Mouse (Mus musculus) embryonic facial prominence, embryonic 11.5 days (tissue): ENCODE results near the gene Ctdnep1. TPM values are rescaled to one million over a fixed set of nuclear protein-coding genes. Genes with fewer than 3 reads are reported as not detected.
"Not testable (repeated sequence)": the region's sequence is repeated elsewhere in the genome, so short reads cannot be mapped to it uniquely, and the experiment has no call there.

ENCODE experiments used
- ATAC-seq: fragments of 200-750 bp; cut with Nextera tagmentation; replicated peaks from 2 replicates; pipeline ENCODE4 v1.8.0; 2017; ENCODE audit warnings: low read depth; ENCODE audit not compliant: insufficient number of reproducible peaks, low FRiP score, low TSS enrichment
- DNase-seq: peaks from one replicate; pipeline ENCODE4 v3.0.0-alpha.2; 2015; ENCODE audit warnings: low spot score
- H3K27ac ChIP-seq: fragments of 300-500 bp; sonication (generic); replicated peaks from 2 replicates; pipeline ENCODE4 v1.5.1; 2014; ENCODE audit warnings: mild to moderate bottlenecking, low read depth, low read length, control low read depth
- H3K27me3 ChIP-seq: fragments of 300-500 bp; sonication (generic); 2 replicates; pipeline ENCODE4 v1.6.1; 2014; ENCODE audit warnings: mild to moderate bottlenecking, low read length, moderate library complexity, mixed read lengths; ENCODE audit not compliant: control insufficient read depth, insufficient read depth
- H3K36me3 ChIP-seq: fragments of 300-500 bp; sonication (generic); replicated peaks from 2 replicates; pipeline ENCODE4 v1.6.1; 2014; ENCODE audit warnings: low read depth, mild to moderate bottlenecking, low read length, moderate library complexity, mixed read lengths; ENCODE audit not compliant: control insufficient read depth, insufficient read depth
- H3K4me1 ChIP-seq: fragments of 300-500 bp; sonication (generic); 2 replicates; pipeline ENCODE4 v1.6.1; 2014; ENCODE audit warnings: low read length, mixed read lengths; ENCODE audit not compliant: control insufficient read depth, insufficient read depth
- H3K4me2 ChIP-seq: fragments of 300-500 bp; sonication (generic); 2 replicates; pipeline ENCODE4 v1.6.1; 2014; ENCODE audit warnings: low read depth, mild to moderate bottlenecking, control low read depth, low read length, moderate library complexity
- H3K4me3 ChIP-seq: fragments of 300-500 bp; sonication (generic); 2 replicates; pipeline ENCODE4 v1.5.1; 2014; ENCODE audit warnings: low read depth, low read length, control low read depth
- H3K9ac ChIP-seq: fragments of 300-500 bp; sonication (generic); replicated peaks from 2 replicates; pipeline ENCODE4 v1.6.1; 2014; ENCODE audit warnings: mild to moderate bottlenecking, control low read depth, low read length
- H3K9me3 ChIP-seq: fragments of 300-500 bp; sonication (generic); replicated peaks from 2 replicates; pipeline ENCODE4 v1.6.1; 2016; ENCODE audit warnings: mild to moderate bottlenecking, low read length, inconsistent platforms, mixed read lengths; ENCODE audit not compliant: control insufficient read depth
- WGBS: fragments of 180-500 bp; shearing (Covaris S2); extraction: QIAGEN DNeasy Blood & Tissue Kit; methylation state at CpG from one replicate; pipeline ENCODE4 v1.1.7; 2014; 5-methylcytosine and 5-hydroxymethylcytosine counted together
- polyA plus RNA-seq: library from polyadenylated mRNA; unstranded; fragments of >200 nt; fragmentation: Nextera tagmentation; extraction: Ambion mirVana; gene quantifications from 2 replicates; pipeline ENCODE4 v1.2.1, GENCODE M21; 2014

The Ctdnep1 gene
- polyA plus RNA-seq, 1 experiment from 2014 or later, result 26.2 TPM

DNA sequence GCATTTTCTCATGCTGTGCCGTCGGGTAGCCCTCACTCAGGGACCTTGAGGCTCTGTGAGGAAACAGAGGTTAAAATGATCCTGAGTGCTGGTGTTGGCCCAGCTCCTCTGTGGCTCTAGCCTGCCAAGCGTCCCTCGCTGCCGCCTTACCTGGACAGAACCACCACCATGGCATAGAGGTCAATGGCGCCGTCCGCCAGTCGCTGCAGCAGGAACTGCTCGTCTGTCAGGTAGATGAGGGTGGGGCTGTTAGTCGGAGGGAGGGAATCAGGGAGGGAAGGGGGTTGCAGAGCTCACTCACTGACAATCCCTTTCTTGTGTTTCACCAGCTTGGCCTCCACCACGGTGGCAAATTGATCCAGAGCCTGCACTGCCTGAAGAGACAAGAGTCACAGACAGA is 29.6 kb downstream of the Ctdnep1 start:
- H3K4me3 ChIP-seq, result no peak overlapping the region
- no peaks in the 10 kb centered on the region for H3K27me3 ChIP-seq
- peaks cover 4% of the 10 kb centered on the region; the same call in 1 of the 2 replicates for H3K4me1 ChIP-seq
- H3K4me2 ChIP-seq, result no peak overlapping the region
- no peak overlapping the region for H3K27ac ChIP-seq
- DNase-seq (no peak), ATAC-seq (no peak)
- no peaks in the 10 kb centered on the region for H3K9me3 ChIP-seq
- 85% methylated on average over 12 of the region's 12 CpGs for WGBS
- peaks cover 23% of the 10 kb centered on the region for H3K36me3 ChIP-seq
- H3K9ac ChIP-seq, result no peak overlapping the region

GRCm38 (mm10) chr11:70010961-70011360 is 30.0 kb downstream of the Ctdnep1 start:
- Histone ChIP-seq H3K9ac (no peak overlapping the region), H3K27ac (no peak overlapping the region), H3K4me2 (no peak overlapping the region), H3K27me3 (no peaks in the 10 kb centered on the region), H3K4me1 (peaks cover 4% of the 10 kb centered on the region; the same call in 1 of the 2 replicates), H3K9me3 (no peaks in the 10 kb centered on the region), H3K36me3 (peaks cover 21% of the 10 kb centered on the region), H3K4me3 (no peak overlapping the region)
- WGBS, result 85% methylated on average over 10 of the region's 10 CpGs
- DNase-seq (no peak), ATAC-seq (no peak)

DNA sequence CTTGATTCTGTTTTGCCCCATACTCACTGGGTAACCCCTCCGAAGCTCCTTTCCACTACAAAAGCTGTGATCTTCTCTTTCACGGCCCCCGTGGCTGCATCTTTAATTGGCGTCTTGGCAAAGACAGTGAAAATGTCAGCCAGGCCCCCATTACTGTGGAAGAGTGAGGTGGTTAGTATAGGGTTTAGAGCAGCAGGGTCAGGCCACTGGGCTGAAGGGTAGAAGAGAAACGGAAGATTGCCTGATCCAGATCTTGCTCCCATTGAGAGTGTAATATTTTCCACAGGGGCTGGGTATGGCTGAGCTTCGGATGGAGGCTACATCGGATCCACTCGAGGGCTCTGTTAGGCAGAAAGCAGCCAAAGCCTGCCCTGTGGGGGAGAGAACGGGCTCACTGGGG is 32.0 kb downstream of the Ctdnep1 start:
- no peak overlapping the region for H3K9ac ChIP-seq
- ATAC-seq, result no peak
- no peak for DNase-seq
- no peaks in the 10 kb centered on the region for H3K9me3 ChIP-seq
- H3K4me1 ChIP-seq, result peaks cover 8% of the 10 kb centered on the region
- 90% methylated on average over 9 of the region's 9 CpGs for WGBS
- peaks cover 14% of the 10 kb centered on the region for H3K36me3 ChIP-seq
- no peaks in the 10 kb centered on the region for H3K27me3 ChIP-seq
- H3K27ac ChIP-seq, result no peak overlapping the region
- no peak overlapping the region for H3K4me2 ChIP-seq
- no peak overlapping the region for H3K4me3 ChIP-seq

- Histone ChIP-seq H3K27me3 (no peaks in the 10 kb centered on the region), H3K9me3 (no peaks in the 10 kb centered on the region), H3K36me3 (peaks cover 12% of the 10 kb centered on the region), H3K9ac (no peak overlapping the region), H3K4me2 (no peak overlapping the region), H3K4me3 (no peak overlapping the region), H3K4me1 (peaks cover 8% of the 10 kb centered on the region), H3K27ac (no peak overlapping the region)
- no peak for ATAC-seq
- 91% methylated on average over 3 of the region's 3 CpGs for WGBS
- no peak for DNase-seq
Measured at GRCm38 (mm10) chr11:70013408-70013807, 32.5 kb downstream of the Ctdnep1 start.

GRCm38 (mm10) chr11:70014051-70014450 is 33.1 kb downstream of the Ctdnep1 start:
- ATAC-seq, result no peak
- WGBS, result 68% methylated on average over 5 of the region's 5 CpGs
- H3K27me3 ChIP-seq, result no peaks in the 10 kb centered on the region
- no peak overlapping the region for H3K27ac ChIP-seq
- no peak overlapping the region for H3K9ac ChIP-seq
- no peak overlapping the region for H3K4me3 ChIP-seq
- H3K4me1 ChIP-seq, result peaks cover 8% of the 10 kb centered on the region
- no peaks in the 10 kb centered on the region for H3K9me3 ChIP-seq
- no peak for DNase-seq
- no peak overlapping the region for H3K4me2 ChIP-seq
- H3K36me3 ChIP-seq, result peaks cover 7% of the 10 kb centered on the region

GRCm38 (mm10) chr11:70014880-70015558 is 34.1 kb downstream of the Ctdnep1 start, which contains the start of gene Acadvl:
Gene Acadvl, minus strand, starts transcription at chr11:70015411.
- peaks cover 12% of the 10 kb centered on the region for H3K4me1 ChIP-seq
- peak within 1 kb of the TSS; percentile 59 for H3K27ac ChIP-seq
- peak; percentile 61 for ATAC-seq
- peak within 1 kb of the TSS; percentile 54 for H3K4me3 ChIP-seq
- H3K27me3 ChIP-seq, result no peaks in the 10 kb centered on the region
- H3K9ac ChIP-seq, result peak within 1 kb of the TSS; percentile 73
- H3K36me3 ChIP-seq, result peaks cover 7% of the 10 kb centered on the region
- under 1% methylated on average over 35 of the region's 35 CpGs for WGBS
- H3K9me3 ChIP-seq, result no peaks in the 10 kb centered on the region
- DNase-seq, result peak; percentile 90
- peak within 1 kb of the TSS; percentile 82 for H3K4me2 ChIP-seq

DNA sequence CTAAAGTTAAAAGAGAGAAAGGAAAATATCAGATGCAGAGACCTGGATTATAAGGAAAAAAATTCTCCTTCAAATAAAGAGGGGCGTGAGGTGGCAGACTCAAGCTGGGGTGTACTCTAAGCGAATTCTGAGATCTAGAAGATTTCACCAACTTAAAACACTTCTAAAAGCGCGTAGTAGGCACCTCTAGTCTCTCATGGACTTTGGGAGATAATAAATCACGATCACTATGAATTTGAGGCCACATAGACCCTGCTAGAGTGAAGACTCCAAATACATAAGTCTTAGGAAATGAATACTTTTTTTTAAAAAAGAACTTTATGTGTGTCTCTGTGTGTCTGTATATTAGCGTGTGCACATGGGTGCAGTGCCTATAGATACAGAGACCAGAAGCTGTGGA is 34.7 kb downstream of the Ctdnep1 start:
- H3K4me1 ChIP-seq, result peaks cover 15% of the 10 kb centered on the region
- H3K4me3 ChIP-seq, result peak overlapping the region; percentile 54
- no peaks in the 10 kb centered on the region for H3K27me3 ChIP-seq
- ATAC-seq (no peak), DNase-seq (no peak)
- H3K4me2 ChIP-seq, result no peak overlapping the region
- WGBS, result 63% methylated on average over 6 of the region's 6 CpGs
- H3K36me3 ChIP-seq, result peaks cover 4% of the 10 kb centered on the region
- no peak overlapping the region for H3K9ac ChIP-seq
- H3K27ac ChIP-seq, result no peak overlapping the region
- no peaks in the 10 kb centered on the region for H3K9me3 ChIP-seq

GRCm38 (mm10) chr11:70016177-70016576 is 35.2 kb downstream of the Ctdnep1 start:
- H3K4me1 ChIP-seq, result peaks cover 15% of the 10 kb centered on the region

More at GRCm38 (mm10) chr11:70016177-70016576, 35.2 kb downstream of the Ctdnep1 start:
- H3K27me3 ChIP-seq, H3K9me3 ChIP-seq, H3K36me3 ChIP-seq, H3K4me3 ChIP-seq, DNase-seq, H3K4me2 ChIP-seq, H3K9ac ChIP-seq, H3K27ac ChIP-seq, ATAC-seq: not testable (repeated sequence)
- WGBS, result 87% methylated on average over 2 of the region's 2 CpGs
